Mouse (Mus musculus): ENCODE results near the gene Nedd4.

Nedd4 gene

DNA sequence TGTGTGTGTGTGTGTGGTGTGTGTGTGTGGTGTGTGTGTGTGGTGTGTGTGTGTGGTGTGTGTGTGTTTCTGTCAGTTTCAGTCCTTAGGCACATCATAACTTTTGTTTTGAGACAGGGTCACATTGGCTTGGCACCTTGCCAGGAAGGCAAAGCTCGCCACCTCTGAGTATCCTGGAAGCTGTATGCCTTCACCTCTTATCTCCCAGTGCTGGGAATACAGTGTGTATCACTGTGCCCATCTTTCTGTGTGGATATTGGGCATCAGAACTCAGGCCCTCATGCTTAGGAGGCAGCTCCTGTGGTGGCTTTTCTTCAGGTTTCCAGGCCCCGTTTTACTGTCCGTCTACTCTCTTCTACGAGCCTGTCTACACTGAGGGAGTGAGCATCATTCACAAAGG is 24.4 kb downstream of the Nedd4 start:
- ChIA-PET POLR2A (interaction anchor here in 2 of 4 experiments (0.8 to 6.1 kb wide), 13 partner anchors 8 to 47 kb away, joined by 3 to 36 read pairs (median 3); partner anchors contain the start of gene Nedd4 (in 1 of the 2)), CTCF (interaction anchor here in 1 of 4 experiments (0.7 to 1.1 kb wide), 2 partner anchors 32 to 413 kb away, joined by 3 to 4 read pairs; no protein-coding TSS in a partner anchor)

DNA sequence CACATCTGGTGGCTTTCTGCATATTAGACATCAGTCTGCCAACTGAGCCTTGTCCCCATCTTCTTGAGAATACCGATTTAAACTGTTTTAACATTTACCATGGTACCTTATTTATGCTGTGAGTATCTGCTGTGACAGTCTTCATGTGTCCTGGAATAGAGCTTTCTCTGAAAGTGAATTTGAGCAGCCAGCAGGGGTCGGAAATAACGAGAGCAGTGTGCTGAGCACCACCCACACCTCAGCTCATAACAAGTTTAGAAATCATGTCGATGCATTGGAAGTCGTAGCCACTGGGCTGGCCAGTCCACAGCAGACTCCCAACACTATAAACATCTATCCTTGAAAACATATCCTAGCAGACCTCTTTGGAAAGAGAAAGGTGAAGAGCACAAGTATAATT is 27.4 kb downstream of the Nedd4 start:
- CTCF ChIA-PET = interaction anchor here in 2 of 4 experiments (0.6 to 1.5 kb wide), 3 partner anchors 9 to 45 kb away, joined by 3 to 4 read pairs (median 4); no protein-coding TSS in a partner anchor

DNA sequence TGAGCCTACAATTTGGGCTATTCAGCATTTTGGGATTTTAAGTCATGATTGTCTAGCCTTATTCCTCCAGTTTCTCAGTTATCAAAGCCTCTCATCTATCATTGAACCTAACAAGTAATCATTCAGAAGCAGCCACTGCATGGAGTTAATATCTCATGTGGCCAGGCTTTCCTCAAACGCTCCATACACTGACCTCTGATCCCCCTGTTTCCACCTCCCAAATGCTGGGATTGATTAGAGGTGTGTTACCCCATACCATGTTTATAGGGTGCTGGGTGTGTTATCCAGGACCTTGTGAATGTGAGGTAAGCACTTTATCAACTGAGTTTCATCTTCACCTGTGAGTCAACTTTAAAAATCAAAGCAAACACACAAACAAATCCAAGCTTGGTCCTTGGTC is 28.7 kb downstream of the Nedd4 start:
- ChIA-PET CTCF (no interaction called here), POLR2A (interaction anchor here in 2 of 4 experiments (0.8 to 9.6 kb wide), 15 partner anchors 8 to 160 kb away, joined by 3 to 76 read pairs (median 6); no protein-coding TSS in a partner anchor)

More for the DNA sequence above, 27.4 kb downstream of the Nedd4 start:
- POLR2A ChIA-PET = interaction anchor here in 3 of 4 experiments (0.5 to 9.6 kb wide), 20 partner anchors 8 to 83 kb away, joined by 3 to 76 read pairs (median 6); partner anchors contain the start of gene Nedd4 (in 1 of the 3)

DNA sequence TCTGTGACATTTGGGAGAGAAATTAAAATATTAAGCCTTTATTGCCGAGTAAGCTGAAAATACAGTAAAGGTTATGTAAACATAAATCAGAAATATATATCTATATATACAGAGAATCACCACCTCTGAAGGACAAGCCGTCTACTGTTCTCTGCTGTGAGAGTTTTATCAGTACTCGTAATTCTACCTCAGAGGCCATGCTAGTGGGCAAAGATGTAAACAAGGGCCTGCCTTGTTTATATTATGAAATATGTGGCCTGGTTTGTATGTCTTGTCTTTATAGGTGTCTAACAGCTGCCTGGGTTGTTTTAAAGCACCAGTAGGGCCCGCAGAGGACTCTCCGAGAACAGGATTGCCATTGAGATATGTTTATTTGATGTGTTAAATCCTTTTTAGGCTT is 29.8 kb downstream of the Nedd4 start:
- POLR2A ChIA-PET = interaction anchor here in 2 of 4 experiments (0.6 to 9.6 kb wide), 10 partner anchors 9 to 52 kb away, joined by 3 to 76 read pairs (median 6); partner anchors contain the start of gene Nedd4 (in 1 of the 2)
- CTCF ChIA-PET = interaction anchor here in 1 of 4 experiments (0.9 kb wide), 1 partner anchor 11 kb away, joined by 3 read pairs; no protein-coding TSS in a partner anchor

DNA sequence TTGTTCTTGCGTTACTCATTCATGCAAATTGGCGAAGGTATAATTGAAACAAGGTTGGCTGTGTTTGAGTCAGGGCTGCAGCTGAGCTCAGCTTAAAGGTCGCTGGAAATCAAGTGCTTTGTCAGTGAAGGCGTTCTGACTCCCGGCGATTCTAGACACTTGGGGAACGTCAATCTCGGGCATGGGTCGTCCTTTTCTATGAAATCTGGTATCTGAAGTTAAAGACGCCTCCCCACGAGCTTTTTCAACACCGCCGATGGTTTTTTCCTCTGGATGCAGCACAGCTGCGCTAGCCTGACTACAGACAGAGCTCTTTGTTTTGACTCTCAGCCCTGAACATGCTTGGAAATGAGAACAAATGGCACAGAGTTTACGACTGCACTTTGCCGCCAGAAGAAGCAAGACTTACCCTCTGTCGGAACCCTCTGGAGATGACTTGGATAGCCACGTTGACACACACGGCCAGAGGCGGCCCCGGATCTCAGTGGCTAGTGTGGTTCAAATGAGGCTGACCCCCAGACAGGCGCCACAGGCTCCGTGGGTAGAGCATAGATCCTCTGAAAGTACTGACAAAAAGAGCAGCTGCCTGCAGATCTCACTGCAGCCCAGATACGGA is 31.0 kb downstream of the Nedd4 start:
- POLR2A ChIA-PET = interaction anchor here in 2 of 4 experiments (0.7 to 9.6 kb wide), 20 partner anchors 8 to 162 kb away, joined by 3 to 76 read pairs (median 5); partner anchors contain the start of gene Nedd4 (in 1 of the 2)
- CTCF ChIA-PET = interaction anchor here in 1 of 4 experiments (0.5 to 1.3 kb wide), 4 partner anchors 24 to 73 kb away, joined by 3 to 5 read pairs (median 4); no protein-coding TSS in a partner anchor

DNA sequence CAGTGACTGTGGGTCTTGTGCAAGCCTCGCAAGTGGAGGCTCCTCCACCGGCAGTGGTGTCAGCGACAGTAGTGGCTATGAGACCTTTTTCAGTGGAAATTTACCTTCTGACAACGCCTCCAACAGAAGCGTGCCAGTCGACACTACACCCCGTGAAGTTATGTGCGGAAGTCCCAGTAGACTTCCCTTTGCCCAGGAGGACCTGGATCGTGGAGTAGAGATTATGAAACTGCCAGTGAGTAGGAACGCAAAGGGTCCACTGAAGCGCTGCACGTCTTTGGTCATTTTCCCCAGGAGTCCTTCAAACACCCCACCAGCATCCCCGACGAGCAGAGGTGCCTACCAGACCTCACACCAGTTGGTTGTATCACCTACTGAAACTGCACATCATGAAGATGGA is 31.7 kb downstream of the Nedd4 start:
- ChIA-PET CTCF (interaction anchor here in 1 of 4 experiments (1.3 kb wide), 1 partner anchor 25 kb away, joined by 4 read pairs; no protein-coding TSS in a partner anchor), POLR2A (interaction anchor here in 2 of 4 experiments (0.7 to 9.6 kb wide), 16 partner anchors 7 to 162 kb away, joined by 3 to 76 read pairs (median 6); partner anchors contain the start of gene Nedd4 (in 1 of the 2))

DNA sequence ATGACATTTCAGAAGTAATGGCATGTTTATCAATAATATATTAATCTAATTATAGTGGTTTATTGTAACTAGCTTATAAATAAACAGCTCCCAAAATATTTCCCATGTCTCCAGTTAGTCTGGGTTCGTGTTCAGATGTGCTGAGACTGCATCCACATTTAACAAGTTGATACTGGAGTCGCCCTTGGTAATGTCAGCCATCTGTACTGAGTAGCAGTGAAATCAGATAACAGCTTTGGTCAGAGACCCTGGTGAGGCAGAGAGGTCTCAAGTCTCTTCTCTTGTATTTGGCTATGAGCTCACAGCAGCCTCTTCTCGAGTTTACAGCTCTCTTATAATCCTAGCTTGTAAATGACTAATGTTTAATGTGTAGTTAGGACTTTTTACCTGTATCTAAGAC is 34.4 kb downstream of the Nedd4 start:
- CTCF ChIA-PET = interaction anchor here in 1 of 4 experiments (0.5 to 1.6 kb wide), 2 partner anchors 15 to 96 kb away, joined by 3 to 5 read pairs; no protein-coding TSS in a partner anchor
- POLR2A ChIA-PET = interaction anchor here in 3 of 4 experiments (0.8 to 9.6 kb wide), 7 partner anchors 10 to 57 kb away, joined by 3 to 76 read pairs (median 5); no protein-coding TSS in a partner anchor

DNA sequence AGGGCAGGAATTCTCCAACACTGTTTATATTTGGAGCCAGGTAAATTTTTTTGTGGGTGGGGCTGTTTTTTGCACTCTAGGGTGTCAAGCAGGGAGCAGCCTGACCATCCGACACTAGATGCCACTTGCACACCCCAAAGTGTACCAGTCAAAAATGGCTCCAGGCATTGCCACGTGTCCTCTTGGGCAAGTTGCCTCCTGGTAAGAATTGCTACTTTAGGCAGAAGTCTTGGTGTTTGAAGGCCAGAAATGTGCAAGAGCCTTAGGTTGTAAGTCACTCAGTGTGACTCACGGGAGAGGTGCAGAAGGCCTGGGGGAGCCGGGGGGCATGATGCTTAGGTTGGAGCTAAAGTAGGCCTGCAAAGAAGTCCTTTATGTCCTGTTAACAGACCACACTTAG is 35.6 kb downstream of the Nedd4 start:
- CTCF ChIA-PET = interaction anchor here in 2 of 4 experiments (0.7 to 1.6 kb wide), 3 partner anchors 9 to 369 kb away, joined by 3 to 5 read pairs (median 4); no protein-coding TSS in a partner anchor
- POLR2A ChIA-PET = interaction anchor here in 3 of 4 experiments (0.7 to 3.6 kb wide), 16 partner anchors 9 to 58 kb away, joined by 3 to 36 read pairs (median 5); partner anchors contain the start of gene Nedd4 (in 1 of the 3)

DNA sequence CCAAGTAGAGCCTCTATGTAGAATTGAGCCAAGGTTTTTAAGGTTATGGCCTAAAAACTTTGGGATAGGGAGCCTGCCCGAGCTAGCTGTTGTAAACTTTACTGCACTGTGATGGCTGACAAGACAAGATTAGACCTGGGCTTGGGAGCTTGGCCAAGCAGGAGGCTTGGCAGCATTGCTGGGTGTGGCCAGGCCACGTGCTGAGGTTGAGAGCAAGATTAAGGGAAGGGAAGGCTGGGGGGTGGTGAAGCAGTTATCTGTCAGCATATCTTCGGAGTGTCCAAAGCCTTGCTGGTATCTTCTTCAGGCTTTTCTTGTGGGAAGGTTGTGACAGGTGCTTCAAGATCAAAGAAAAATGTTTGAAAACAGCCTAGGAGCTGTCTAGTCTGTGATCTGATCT is 37.6 kb downstream of the Nedd4 start:
- POLR2A ChIA-PET = interaction anchor here (0.6 to 3.6 kb wide), 19 partner anchors 8 to 168 kb away, joined by 3 to 36 read pairs (median 4); partner anchors contain the start of genes Nedd4 (in 1 of the 4) and Rfx7 (in 1 of the 4)
- CTCF ChIA-PET = interaction anchor here in 1 of 4 experiments (0.8 kb wide), 1 partner anchor 35 kb away, joined by 3 read pairs; no protein-coding TSS in a partner anchor

DNA sequence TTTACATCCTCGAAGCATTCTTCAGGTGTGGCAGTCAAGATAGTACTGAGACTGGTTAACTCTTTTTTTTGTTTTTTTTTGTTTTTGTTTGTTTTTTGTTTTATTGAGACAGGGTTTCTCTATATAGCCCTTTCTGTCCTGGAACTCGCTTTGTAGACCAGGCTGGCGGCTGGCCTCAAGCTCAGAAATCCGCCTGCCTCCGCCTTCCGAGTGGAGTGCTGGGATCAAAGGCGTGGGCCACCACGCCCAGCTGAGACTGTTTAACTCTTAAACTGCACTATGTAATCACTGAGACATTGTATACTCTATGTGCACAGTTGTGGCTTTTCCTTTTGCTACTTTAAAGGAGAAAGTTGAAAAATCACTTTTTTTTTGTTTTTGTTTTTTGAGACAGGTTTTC is 39.3 kb downstream of the Nedd4 start:
- POLR2A ChIA-PET = interaction anchor here in 3 of 4 experiments (0.6 to 2.7 kb wide), 14 partner anchors 8 to 344 kb away, joined by 3 to 11 read pairs (median 4); partner anchors contain the start of gene Nedd4 (in 1 of the 3)
- CTCF ChIA-PET = interaction anchor here in 3 of 4 experiments (0.7 to 2.0 kb wide), 4 partner anchors 20 to 206 kb away, joined by 3 to 6 read pairs (median 4); no protein-coding TSS in a partner anchor

DNA sequence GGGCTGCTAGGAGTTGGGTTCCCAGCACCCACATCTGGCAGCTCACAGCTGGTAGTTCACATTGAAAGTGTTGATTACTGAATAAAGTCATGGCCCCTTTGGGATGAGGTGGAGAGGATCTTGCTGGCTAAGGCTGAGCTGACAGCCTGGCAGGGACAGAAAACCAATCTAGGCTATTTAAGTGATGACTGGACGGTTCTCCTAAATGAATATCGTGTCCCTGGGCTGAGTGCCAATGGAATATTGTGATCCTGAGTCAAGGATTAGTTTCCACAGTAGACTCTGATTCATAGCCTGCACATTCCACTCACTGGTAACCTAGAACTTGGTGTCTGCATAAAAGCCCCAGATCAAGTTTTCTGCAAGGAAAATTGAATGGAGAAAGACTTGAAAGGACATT is 39.9 kb downstream of the Nedd4 start:
- ChIA-PET POLR2A (interaction anchor here in 2 of 4 experiments (1.0 to 2.0 kb wide), 9 partner anchors 9 to 62 kb away, joined by 3 to 8 read pairs (median 4); no protein-coding TSS in a partner anchor), CTCF (interaction anchor here in 3 of 4 experiments (0.7 to 2.0 kb wide), 4 partner anchors 13 to 207 kb away, joined by 3 to 6 read pairs (median 4); no protein-coding TSS in a partner anchor)

DNA sequence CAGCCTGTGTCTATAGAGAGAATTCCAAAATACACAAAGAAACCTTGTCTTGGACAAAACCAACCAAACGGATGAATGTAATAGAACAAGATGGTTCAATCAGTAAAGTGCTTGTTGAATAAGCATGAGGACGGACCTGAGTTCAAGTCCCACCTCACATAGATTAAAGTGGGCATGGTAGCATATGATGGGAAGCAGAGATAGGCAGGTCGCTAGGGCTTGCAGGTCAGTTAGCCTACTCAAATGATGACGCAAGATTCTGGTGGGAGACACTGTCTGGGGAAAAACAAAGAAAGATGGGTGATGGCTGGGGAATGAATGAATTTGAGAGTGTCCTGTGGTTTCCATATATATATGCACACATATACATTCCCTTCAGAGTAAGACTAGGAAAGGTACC is 41.0 kb downstream of the Nedd4 start:
- CTCF ChIA-PET = no interaction called here
- POLR2A ChIA-PET = interaction anchor here in 2 of 4 experiments (0.8 to 7.8 kb wide), 6 partner anchors 11 to 63 kb away, joined by 3 to 76 read pairs (median 4); no protein-coding TSS in a partner anchor

DNA sequence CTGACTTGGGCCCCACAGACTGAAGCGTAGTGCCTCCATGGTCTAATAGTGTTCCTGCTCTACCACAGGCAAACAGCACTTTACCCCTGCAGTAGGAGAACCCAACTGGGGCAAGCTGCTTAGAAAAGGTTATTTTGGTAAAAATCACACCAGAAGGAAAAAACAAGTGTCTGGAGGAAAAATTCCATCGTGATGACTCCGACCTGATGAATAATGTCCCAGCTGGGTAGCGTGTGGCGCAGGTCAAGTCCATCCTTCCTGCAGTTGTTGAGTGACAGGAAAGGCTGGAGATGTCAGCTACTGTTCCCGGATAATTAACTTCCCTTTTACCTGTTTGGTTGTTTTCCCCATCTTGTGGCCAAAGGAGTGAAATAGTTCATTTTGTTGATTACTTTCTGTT is 41.6 kb downstream of the Nedd4 start:
- ChIA-PET POLR2A (interaction anchor here in 2 of 4 experiments (0.8 to 7.8 kb wide), 8 partner anchors 11 to 64 kb away, joined by 3 to 76 read pairs (median 3); no protein-coding TSS in a partner anchor), CTCF (no interaction called here)

DNA sequence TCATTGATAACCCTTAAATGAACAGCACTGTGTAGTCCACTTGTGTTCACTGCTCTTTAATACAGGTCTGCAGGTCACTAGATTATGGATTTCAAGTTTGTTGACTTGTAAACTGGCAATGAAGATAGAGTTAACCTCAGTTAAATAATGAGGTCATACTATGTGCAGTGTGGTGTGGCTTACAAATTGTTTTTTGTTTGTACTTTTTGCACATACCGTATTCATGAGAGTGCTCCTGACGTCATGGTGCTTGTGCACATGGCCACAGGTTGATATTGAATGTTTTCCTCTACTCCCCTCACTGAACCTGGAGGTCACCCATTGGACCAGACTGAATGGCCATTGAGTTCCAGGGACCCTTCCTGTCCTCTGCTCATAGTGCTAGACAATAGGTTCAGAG is 43.1 kb downstream of the Nedd4 start:
- CTCF ChIA-PET = interaction anchor here in 1 of 4 experiments (0.6 kb wide), 1 partner anchor 68 kb away, joined by 26 read pairs; no protein-coding TSS in a partner anchor
- POLR2A ChIA-PET = interaction anchor here in 2 of 4 experiments (0.9 to 7.8 kb wide), 5 partner anchors 9 to 65 kb away, joined by 3 to 76 read pairs (median 3); no protein-coding TSS in a partner anchor

DNA sequence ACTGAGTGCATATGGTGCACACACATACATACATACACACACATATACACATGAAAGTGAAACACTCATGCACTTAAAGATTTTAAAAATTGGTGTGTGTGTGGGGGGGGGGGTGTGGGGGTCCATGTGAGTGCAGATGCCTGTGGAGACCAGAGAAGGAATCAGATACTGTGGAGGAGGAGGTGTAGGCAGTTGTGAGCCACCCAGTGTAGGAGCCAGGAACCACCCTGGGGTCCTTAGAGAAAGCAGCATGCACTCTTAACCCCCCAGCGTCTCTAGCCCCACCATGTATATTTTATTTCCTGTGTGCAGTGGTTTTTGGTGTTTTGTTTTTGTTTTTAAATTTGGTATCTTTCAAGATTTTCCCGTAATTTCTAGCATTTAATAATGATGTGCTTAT is 45.9 kb downstream of the Nedd4 start:
- POLR2A ChIA-PET = interaction anchor here in 2 of 4 experiments (0.6 to 7.8 kb wide), 9 partner anchors 8 to 46 kb away, joined by 3 to 76 read pairs (median 3); partner anchors contain the start of gene Nedd4 (in 1 of the 2)

DNA sequence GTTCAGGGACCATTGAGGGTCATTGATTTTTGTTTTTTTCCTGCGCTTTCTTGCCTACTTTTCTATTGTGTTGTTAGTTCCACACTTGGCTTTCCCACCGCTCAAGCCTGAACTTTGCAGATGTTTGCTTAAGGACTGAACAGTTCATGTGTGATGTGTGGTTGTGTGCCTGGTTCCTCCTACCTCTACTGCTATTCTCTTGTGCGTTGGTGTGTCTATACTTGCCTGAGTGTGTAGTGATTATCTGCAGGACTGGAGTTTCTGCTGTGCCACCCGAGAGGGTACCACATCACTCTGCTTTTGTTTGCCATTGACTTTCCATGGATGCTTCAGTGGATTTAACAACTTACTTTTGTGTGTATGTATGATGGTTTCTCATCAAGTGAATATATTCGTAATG is 46.5 kb downstream of the Nedd4 start:
- CTCF ChIA-PET = no interaction called here
- POLR2A ChIA-PET = interaction anchor here in 1 of 4 experiments (0.7 to 7.8 kb wide), 6 partner anchors 9 to 33 kb away, joined by 3 to 76 read pairs (median 3); no protein-coding TSS in a partner anchor

More for the DNA sequence above, 45.9 kb downstream of the Nedd4 start:
- CTCF ChIA-PET = no interaction called here

DNA sequence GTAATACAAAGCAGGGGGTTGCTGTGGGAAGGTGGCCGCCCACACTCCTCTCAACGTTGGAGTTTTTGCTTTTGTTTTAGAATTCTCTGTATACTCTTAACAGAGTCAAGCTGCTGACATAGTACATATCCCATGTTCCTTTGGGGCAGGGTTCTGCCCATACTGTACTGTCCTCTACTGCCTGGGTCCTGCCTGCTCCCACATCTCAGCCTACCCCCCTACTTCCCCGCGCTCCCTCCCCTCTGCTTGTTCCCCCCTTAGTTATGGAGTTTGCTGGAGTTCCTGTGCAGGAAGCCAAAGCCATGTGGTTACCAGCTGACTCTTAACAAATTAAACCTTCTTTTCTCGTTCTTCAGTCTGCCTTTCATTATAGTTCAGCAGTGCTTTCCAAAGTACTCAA is 47.9 kb downstream of the Nedd4 start:
- POLR2A ChIA-PET = interaction anchor here in 1 of 4 experiments (0.6 to 7.8 kb wide), 7 partner anchors 10 to 43 kb away, joined by 4 to 76 read pairs (median 5); no protein-coding TSS in a partner anchor

DNA sequence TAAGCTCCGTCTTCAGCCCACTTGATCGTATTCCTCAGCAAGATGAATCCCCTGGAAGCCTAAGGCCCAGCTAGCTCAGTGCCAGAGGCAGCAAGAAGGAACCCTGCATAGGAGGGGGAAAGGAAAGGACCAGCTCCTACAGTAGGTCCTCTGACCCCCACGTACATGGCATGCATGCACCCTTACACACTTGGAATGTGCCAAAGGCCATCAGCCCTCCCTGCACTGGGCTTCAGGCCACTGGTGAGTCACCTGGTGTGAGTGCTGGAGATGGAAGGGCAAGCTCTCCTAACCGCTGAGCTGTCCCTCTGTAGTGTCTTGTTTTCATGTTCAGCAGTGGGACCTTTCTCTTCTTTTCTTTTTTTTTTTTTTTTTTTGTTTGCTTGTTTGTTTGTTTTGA is 52.8 kb downstream of the Nedd4 start:
- CTCF ChIA-PET = interaction anchor here in 2 of 4 experiments (0.5 to 1.1 kb wide), 3 partner anchors 20 to 241 kb away, joined by 3 to 4 read pairs (median 3); no protein-coding TSS in a partner anchor
- POLR2A ChIA-PET = interaction anchor here in 2 of 4 experiments (0.7 to 3.2 kb wide), 16 partner anchors 9 to 94 kb away, joined by 3 to 16 read pairs (median 4); no protein-coding TSS in a partner anchor

More for the DNA sequence above, 47.9 kb downstream of the Nedd4 start:
- CTCF ChIA-PET = no interaction called here

Data from embryonic stem cell, embryonic (primary cell).